Mouse (Mus musculus) limb, embryonic 13.5 days (tissue): ENCODE measurements at regions not wholly inside any gene's neighbourhood (a gene's known extent, or its start where the extent isn't known, plus 50 kb on each side); places are given as distances from the start of the nearest gene placed in this dataset.
"Not testable (repeated sequence)": the region's sequence is repeated elsewhere in the genome, so short reads cannot be mapped to it uniquely, and the experiment has no call there.

Source experiments
- ATAC-seq: fragments of 200-750 bp; cut with Nextera tagmentation; 2 replicates; pipeline ENCODE4 v1.8.0; 2017; ENCODE audit warnings: low read depth, moderate number of reproducible peaks, moderate TSS enrichment; ENCODE audit not compliant: low FRiP score
- H3K27ac ChIP-seq: fragments of 300-500 bp; sonication (generic); 2 replicates; pipeline ENCODE4 v1.5.1; 2015; ENCODE audit warnings: inconsistent platforms, mild to moderate bottlenecking, moderate library complexity
- H3K27me3 ChIP-seq: fragments of 300-500 bp; sonication (generic); 2 replicates; pipeline ENCODE4 v1.6.1; 2015; ENCODE audit warnings: mild to moderate bottlenecking, inconsistent platforms
- H3K36me3 ChIP-seq: fragments of 300-500 bp; sonication (generic); 2 replicates; pipeline ENCODE4 v1.6.1; 2015; ENCODE audit warnings: inconsistent platforms, mild to moderate bottlenecking, moderate library complexity
- H3K4me1 ChIP-seq: fragments of 300-500 bp; sonication (generic); 2 replicates; pipeline ENCODE4 v1.6.1; 2015; ENCODE audit warnings: inconsistent platforms
- H3K4me2 ChIP-seq: fragments of 300-500 bp; sonication (generic); replicated peaks from 2 replicates; pipeline ENCODE4 v1.6.1; 2015; ENCODE audit warnings: inconsistent platforms, mild to moderate bottlenecking, moderate library complexity
- H3K4me3 ChIP-seq: fragments of 300-500 bp; sonication (generic); 2 replicates; pipeline ENCODE4 v1.5.1; 2015; ENCODE audit warnings: moderate library complexity, mild to moderate bottlenecking, inconsistent platforms
- H3K9ac ChIP-seq: fragments of 300-500 bp; sonication (generic); 2 replicates; pipeline ENCODE4 v1.6.1; 2015; ENCODE audit warnings: mild to moderate bottlenecking, inconsistent platforms
- H3K9me3 ChIP-seq: fragments of 300-500 bp; sonication (generic); 2 replicates; pipeline ENCODE4 v1.6.1; 2016; ENCODE audit warnings: inconsistent platforms
- WGBS: fragments of 180-500 bp; shearing (Covaris S2); methylation state at CpG from one replicate; pipeline ENCODE4 v1.1.7; 2015; 5-methylcytosine and 5-hydroxymethylcytosine counted together

- peak; percentile 94 for ATAC-seq
- WGBS: 10% methylated on average over 11 of the region's 11 CpGs
- peak overlapping the region; percentile 30; the same call in 1 of the 2 replicates for H3K4me2 ChIP-seq
- H3K9ac ChIP-seq: no peak overlapping the region
- peaks cover 28% of the 10 kb centered on the region for H3K4me1 ChIP-seq
- H3K4me3 ChIP-seq: no peak overlapping the region
- no peaks in the 10 kb centered on the region for H3K9me3 ChIP-seq
- H3K27ac ChIP-seq: peak overlapping the region; percentile 94
- H3K27me3 ChIP-seq: no peaks in the 10 kb centered on the region
- H3K36me3 ChIP-seq: no peaks in the 10 kb centered on the region
Measured at GRCm38 (mm10) chr11:45389243-45390146, 462.4 kb upstream of the Clint1 start.

GRCm38 (mm10) chr11:45396009-45396408 lies 455.8 kb upstream of the Clint1 start:
- H3K9ac ChIP-seq: no peak overlapping the region
- no peak for ATAC-seq
- no peak overlapping the region for H3K4me2 ChIP-seq
- H3K27me3 ChIP-seq: 0 out of 2 replicates have a peak, but pooled peaks cover 3% of the 10 kb centered on the region
- H3K27ac ChIP-seq: no peak overlapping the region
- H3K4me3 ChIP-seq: no peak overlapping the region
- 30% methylated on average over 3 of the region's 3 CpGs for WGBS
- H3K36me3 ChIP-seq: no peaks in the 10 kb centered on the region
- H3K4me1 ChIP-seq: peaks cover 36% of the 10 kb centered on the region
- H3K9me3 ChIP-seq: no peaks in the 10 kb centered on the region

GRCm38 (mm10) chr11:45398188-45398587 lies 453.7 kb upstream of the Clint1 start:
- Histone ChIP-seq H3K9ac (no peak overlapping the region), H3K4me1 (peaks cover 33% of the 10 kb centered on the region), H3K4me3 (no peak overlapping the region), H3K4me2 (no peak overlapping the region), H3K9me3 (no peaks in the 10 kb centered on the region), H3K36me3 (no peaks in the 10 kb centered on the region), H3K27me3 (0 out of 2 replicates have a peak, but pooled peaks cover 3% of the 10 kb centered on the region), H3K27ac (no peak overlapping the region)
- no peak for ATAC-seq
- WGBS: 35% methylated on average over 6 of the region's 6 CpGs

- Histone ChIP-seq H3K9ac (no peak overlapping the region), H3K27me3 (peaks cover 4% of the 10 kb centered on the region; the same call in 1 of the 2 replicates), H3K27ac (no peak overlapping the region), H3K9me3 (no peaks in the 10 kb centered on the region), H3K4me3 (no peak overlapping the region), H3K36me3 (no peaks in the 10 kb centered on the region), H3K4me2 (no peak overlapping the region), H3K4me1 (peaks cover 3% of the 10 kb centered on the region; the same call in 1 of the 2 replicates)
- WGBS: 62% methylated on average over 10 of the region's 10 CpGs
- no peak for ATAC-seq
Measured at GRCm38 (mm10) chr11:45404377-45405029, 447.3 kb upstream of the Clint1 start.

- H3K4me2 ChIP-seq, H3K27me3 ChIP-seq, ATAC-seq, H3K9ac ChIP-seq, H3K9me3 ChIP-seq, H3K36me3 ChIP-seq, H3K4me1 ChIP-seq, H3K27ac ChIP-seq, H3K4me3 ChIP-seq: not testable (repeated sequence)
Measured at GRCm38 (mm10) chr11:45424066-45424465, 427.8 kb upstream of the Clint1 start.

- H3K9me3 ChIP-seq: no peaks in the 10 kb centered on the region
- no peaks in the 10 kb centered on the region for H3K36me3 ChIP-seq
- peaks cover 3% of the 10 kb centered on the region; the same call in 1 of the 2 replicates for H3K27me3 ChIP-seq
- no peak overlapping the region for H3K27ac ChIP-seq
- H3K4me2 ChIP-seq: no peak overlapping the region
- H3K4me3 ChIP-seq: no peak overlapping the region
- no peak overlapping the region for H3K9ac ChIP-seq
- WGBS: 16% methylated on average over 3 of the region's 3 CpGs
- H3K4me1 ChIP-seq: peaks cover 24% of the 10 kb centered on the region
- ATAC-seq: peak; percentile 83
Measured at GRCm38 (mm10) chr11:45440937-45441720, 410.7 kb upstream of the Clint1 start.

- Histone ChIP-seq H3K9ac (no peak overlapping the region), H3K9me3 (no peaks in the 10 kb centered on the region), H3K27ac (no peak overlapping the region), H3K4me3 (no peak overlapping the region), H3K27me3 (peaks cover 3% of the 10 kb centered on the region; the same call in 1 of the 2 replicates), H3K4me2 (no peak overlapping the region), H3K36me3 (no peaks in the 10 kb centered on the region), H3K4me1 (peaks cover 19% of the 10 kb centered on the region)
- no peak for ATAC-seq
- WGBS: 74% methylated on average over 2 of the region's 2 CpGs
Measured at GRCm38 (mm10) chr11:45446512-45446911, 405.3 kb upstream of the Clint1 start.

- Histone ChIP-seq H3K36me3 (no peaks in the 10 kb centered on the region), H3K9me3 (no peaks in the 10 kb centered on the region), H3K4me3 (no peak overlapping the region), H3K4me2 (no peak overlapping the region), H3K9ac (no peak overlapping the region), H3K27me3 (peaks cover 11% of the 10 kb centered on the region), H3K4me1 (peaks cover 24% of the 10 kb centered on the region), H3K27ac (no peak overlapping the region)
- ATAC-seq: no peak
- 88% methylated on average over 5 of the region's 5 CpGs for WGBS
Measured at GRCm38 (mm10) chr11:45454234-45454633, 397.6 kb upstream of the Clint1 start.

GRCm38 (mm10) chr11:45454933-45455332 lies 396.9 kb upstream of the Clint1 start:
- no peaks in the 10 kb centered on the region for H3K9me3 ChIP-seq
- H3K9ac ChIP-seq: no peak overlapping the region
- H3K4me2 ChIP-seq: no peak overlapping the region
- H3K4me3 ChIP-seq: no peak overlapping the region
- H3K27me3 ChIP-seq: peaks cover 11% of the 10 kb centered on the region
- H3K4me1 ChIP-seq: peaks cover 24% of the 10 kb centered on the region
- 75% methylated on average over 3 of the region's 3 CpGs for WGBS
- no peak for ATAC-seq
- no peak overlapping the region for H3K27ac ChIP-seq
- H3K36me3 ChIP-seq: no peaks in the 10 kb centered on the region

GRCm38 (mm10) chr11:45456724-45457123 lies 395.1 kb upstream of the Clint1 start:
- Histone ChIP-seq H3K9ac (no peak overlapping the region), H3K9me3 (no peaks in the 10 kb centered on the region), H3K36me3 (no peaks in the 10 kb centered on the region), H3K4me1 (peaks cover 24% of the 10 kb centered on the region), H3K4me2 (no peak overlapping the region), H3K27ac (no peak overlapping the region), H3K27me3 (peaks cover 11% of the 10 kb centered on the region), H3K4me3 (no peak overlapping the region)
- ATAC-seq: peak; percentile 78; the same call in 1 of the 2 replicates
- WGBS: 11% methylated on average over 3 of the region's 3 CpGs

GRCm38 (mm10) chr11:45457597-45457996 lies 394.3 kb upstream of the Clint1 start:
- Histone ChIP-seq H3K4me3 (no peak overlapping the region), H3K9me3 (no peaks in the 10 kb centered on the region), H3K36me3 (no peaks in the 10 kb centered on the region), H3K9ac (no peak overlapping the region), H3K27ac (no peak overlapping the region), H3K27me3 (peaks cover 11% of the 10 kb centered on the region), H3K4me1 (peaks cover 24% of the 10 kb centered on the region), H3K4me2 (no peak overlapping the region)
- ATAC-seq: no peak; the same call in 1 of the 2 replicates
- WGBS: 9% methylated on average over 4 of the region's 4 CpGs
